Mouse (Mus musculus) CH12.LX (cell line): ENCODE results near the gene Ptprk. TPM values are rescaled to one million over a fixed set of nuclear protein-coding genes. Genes with fewer than 3 reads are reported as not detected.

Experiments
- DNase-seq: peaks from one replicate; pipeline ENCODE4 v3.0.0-alpha.2; 2013; ENCODE audit errors: extremely low read depth
- H3K27ac ChIP-seq: 2 replicates; pipeline ENCODE4 v1.5.1; 2012; ENCODE audit warnings: low read depth, mild to moderate bottlenecking, control low read depth, moderate library complexity; ENCODE audit not compliant: insufficient read depth
- H3K27me3 ChIP-seq: replicated peaks from 2 replicates; pipeline ENCODE3; 2012; ENCODE audit warnings: inconsistent platforms
- H3K36me3 ChIP-seq, 2 experiments: replicated peaks in 1 of 2; 2 replicates each; pipeline versions ENCODE3 to v1.6.1; 2012; ENCODE audit warnings: inconsistent platforms in 1 of 2, low read length in 1 of 2, mild to moderate bottlenecking in 1 of 2, mixed read lengths in 1 of 2, moderate library complexity in 1 of 2; ENCODE audit not compliant: control insufficient read depth in 1 of 2, insufficient read depth in 1 of 2
- H3K4me1 ChIP-seq, 2 experiments: 2 replicates each; pipeline ENCODE4 v1.6.1; 2012; ENCODE audit warnings: inconsistent platforms in 1 of 2, moderate library complexity in 1 of 2; ENCODE audit not compliant: insufficient read depth in 2 of 2, control insufficient read depth in 1 of 2
- H3K4me2 ChIP-seq: 2 replicates; pipeline ENCODE4 v1.6.1; 2012; ENCODE audit warnings: low read depth, mild to moderate bottlenecking, control low read depth; ENCODE audit not compliant: poor library complexity, insufficient read depth, severe bottlenecking
- H3K4me3 ChIP-seq, 3 experiments: fragments of 150-350 bp in 1 of 3; sonication (generic) in 1 of 3; replicated peaks in 1 of 3; 2 replicates each; pipeline versions ENCODE3 to v1.5.1; 2011 to 2012; ENCODE audit warnings: low read depth in 2 of 3, low read length in 2 of 3, mild to moderate bottlenecking in 2 of 3, moderate library complexity in 2 of 3, control low read depth in 1 of 3, improper control_type of control experiment in 1 of 3, inconsistent platforms in 1 of 3, mixed read lengths in 1 of 3; ENCODE audit not compliant: poor library complexity in 1 of 3
- H3K79me2 ChIP-seq: replicated peaks from 2 replicates; pipeline ENCODE4 v1.6.1; 2012; ENCODE audit warnings: mild to moderate bottlenecking, moderate library complexity; ENCODE audit not compliant: control insufficient read depth, poor library complexity, insufficient read depth, severe bottlenecking; ENCODE audit errors: extremely low read depth
- H3K9ac ChIP-seq: 2 replicates; pipeline ENCODE4 v1.6.1; 2012; ENCODE audit warnings: low read depth, mild to moderate bottlenecking, control low read depth, moderate library complexity; ENCODE audit not compliant: insufficient read depth
- H3K9me3 ChIP-seq: replicated peaks from 2 replicates; pipeline ENCODE3; 2012; ENCODE audit warnings: low read length, inconsistent platforms, mixed read lengths
- CHD2 ChIP-seq: IDR thresholded peaks from 2 replicates; pipeline ENCODE4 v1.6.1; 2011; ENCODE audit warnings: low read length, improper control_type of control experiment
- E2F4 ChIP-seq: IDR thresholded peaks from 2 replicates; pipeline ENCODE4 v1.6.1; 2011; ENCODE audit warnings: low read depth, low read length, improper control_type of control experiment; ENCODE audit not compliant: insufficient replicate concordance
- ETS1 ChIP-seq: conservative IDR thresholded peaks from 2 replicates; pipeline ENCODE4 v1.6.1; 2012; ENCODE audit warnings: low read depth, mild to moderate bottlenecking, inconsistent platforms, low read length, improper control_type of control experiment, moderate library complexity
- HCFC1 ChIP-seq: IDR thresholded peaks from 2 replicates; pipeline ENCODE4 v1.6.1; 2012; ENCODE audit warnings: low read depth, mild to moderate bottlenecking, inconsistent platforms, low read length, improper control_type of control experiment
- IRF4 ChIP-seq: IDR thresholded peaks from 2 replicates; pipeline ENCODE4 v1.6.1; 2014; ENCODE audit warnings: low read depth, mild to moderate bottlenecking, inconsistent platforms, low read length, improper control_type of control experiment
- KAT2A ChIP-seq: IDR thresholded peaks from 2 replicates; pipeline ENCODE4 v1.6.1; 2012; ENCODE audit warnings: low read length, improper control_type of control experiment, inconsistent platforms; ENCODE audit not compliant: insufficient replicate concordance
- MAFK ChIP-seq: IDR thresholded peaks from 2 replicates; pipeline ENCODE4 v1.6.1; 2011; ENCODE audit warnings: low read length, improper control_type of control experiment; ENCODE audit not compliant: insufficient replicate concordance
- MYC ChIP-seq: IDR thresholded peaks from 2 replicates; pipeline ENCODE4 v1.6.1; 2011; ENCODE audit warnings: low read depth, mild to moderate bottlenecking, improper control_type of control experiment, low read length
- NELFE ChIP-seq: IDR thresholded peaks from 2 replicates; pipeline ENCODE4 v1.6.1; 2011; ENCODE audit warnings: low read depth, low read length, improper control_type of control experiment
- NRF1 ChIP-seq: IDR thresholded peaks from 2 replicates; pipeline ENCODE4 v1.6.1; 2014; ENCODE audit warnings: low read depth, mild to moderate bottlenecking, inconsistent platforms, low read length, improper control_type of control experiment, moderate library complexity
- PAX5 ChIP-seq: IDR thresholded peaks from 2 replicates; pipeline ENCODE4 v1.6.1; 2012; ENCODE audit warnings: low read length, inconsistent platforms, mixed read lengths
- RAD21 ChIP-seq: IDR thresholded peaks from 2 replicates; pipeline ENCODE4 v1.6.1; 2011; ENCODE audit warnings: low read depth, mild to moderate bottlenecking, low read length, improper control_type of control experiment, moderate library complexity
- SIN3A ChIP-seq: IDR thresholded peaks from 2 replicates; pipeline ENCODE4 v1.6.1; 2012; ENCODE audit warnings: low read length, improper control_type of control experiment, inconsistent platforms
- TCF12 ChIP-seq: IDR thresholded peaks from 2 replicates; pipeline ENCODE4 v1.6.1; 2014; ENCODE audit warnings: low read depth, mild to moderate bottlenecking, inconsistent platforms, low read length, improper control_type of control experiment
- USF2 ChIP-seq: conservative IDR thresholded peaks from 2 replicates; pipeline ENCODE4 v1.6.1; 2011; ENCODE audit warnings: low read depth, low read length, improper control_type of control experiment
- ZKSCAN1 ChIP-seq: IDR thresholded peaks from 2 replicates; pipeline ENCODE4 v1.6.1; 2012; ENCODE audit warnings: low read depth, inconsistent platforms, low read length, improper control_type of control experiment, borderline replicate concordance
- ZMIZ1 ChIP-seq: IDR thresholded peaks from 2 replicates; pipeline ENCODE4 v1.6.1; 2012; ENCODE audit warnings: low read depth, mild to moderate bottlenecking, inconsistent platforms, low read length, improper control_type of control experiment
- dilution Hi-C: fragments of 300-500 bp; cut with MboI; formaldehyde crosslinking; loops from 2 replicates; pipeline ENCODE4 v1.14.3; 2020; ENCODE audit warnings: low sequenced_read_pairs; ENCODE audit not compliant: extremely low pct_unique_long_range_greater_than_20kb, extremely low pct_ligation_motif_present
- in situ Hi-C: fragments of 300-500 bp; cut with MboI; formaldehyde crosslinking; loops from 3 replicates; pipeline ENCODE4 v1.14.3; 2019; ENCODE audit warnings: low sequenced_read_pairs, low pct_ligation_motif_present, low pct_unique_long_range_greater_than_20kb, mixed read lengths
- polyA plus RNA-seq: library from polyadenylated mRNA; unstranded; fragments of >175 nt; gene quantifications from 2 replicates; pipeline ENCODE4 v1.2.1, GENCODE M21; 2012; ENCODE audit warnings: low read depth; ENCODE audit not compliant: insufficient read length
- total RNA-seq, 2 experiments: library from RNA; depleted of rRNA; stranded (reverse); fragments of 300-350 nt in 1 of 2; fragments of >200 nt in 1 of 2; gene quantifications; 2 replicates each; pipeline ENCODE4 v1.2.3; 2012 to 2014

Gene Ptprk
- total and polyA plus RNA-seq, 3 experiments, result not detected

DNA sequence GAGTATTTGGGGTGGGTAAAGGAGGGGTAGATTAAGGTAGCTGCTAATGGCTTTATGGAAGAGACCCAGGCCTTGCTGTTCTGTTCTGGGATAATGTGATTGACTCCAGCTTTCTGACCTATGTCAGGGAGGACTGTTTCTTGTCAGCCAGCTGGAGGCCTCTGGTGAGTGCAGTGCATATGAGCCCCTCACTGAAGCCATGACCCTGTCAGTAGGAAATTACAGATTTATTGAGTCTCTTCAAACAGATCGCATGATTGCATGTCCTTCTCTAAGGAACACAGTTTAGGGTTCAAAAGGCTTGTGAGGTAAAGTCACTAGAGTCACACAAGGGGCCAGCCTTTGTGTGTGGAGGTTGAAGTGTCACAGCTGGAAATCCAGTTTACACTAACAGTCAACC is 236.7 kb downstream of the Ptprk start:
- TF ChIP-seq MAFK (no peak), RAD21 (no peak), E2F4 (no peak), HCFC1 (no peak), ZKSCAN1 (no peak), TCF12 (no peak)
- no peaks in the 10 kb centered on the region for H3K27me3 ChIP-seq
- H3K36me3 ChIP-seq, result no peaks in the 10 kb centered on the region
- no peak overlapping the region for H3K9ac ChIP-seq
- no peak overlapping the region for H3K4me2 ChIP-seq
- dilution Hi-C loops (no loop called here), in situ Hi-C loops (no loop called here)
- H3K4me1 ChIP-seq, result no peaks in the 10 kb centered on the region
- no peaks in the 10 kb centered on the region for H3K79me2 ChIP-seq
- no peak overlapping the region for H3K4me3 ChIP-seq
- no peak overlapping the region for H3K27ac ChIP-seq
- no peak for DNase-seq
- peaks cover 9% of the 10 kb centered on the region for H3K9me3 ChIP-seq

DNA sequence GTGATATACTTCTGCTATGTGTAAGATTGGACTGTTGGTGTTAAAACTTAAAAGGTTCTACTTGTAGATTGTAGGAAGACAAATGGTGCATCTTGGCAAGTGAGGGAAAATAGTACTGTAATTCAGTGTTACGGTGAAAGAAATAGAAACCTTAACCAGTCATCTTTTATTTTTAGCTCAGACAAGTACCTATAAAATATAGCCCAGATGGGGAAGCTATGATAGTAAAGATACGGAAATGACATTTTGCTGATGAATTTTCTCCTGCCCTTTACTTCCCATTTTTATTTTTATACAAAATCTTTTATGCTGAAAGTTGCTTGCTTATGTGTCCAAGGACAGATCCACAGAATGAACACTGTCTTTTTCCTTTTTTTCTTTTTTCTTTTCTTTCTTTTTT is 248.4 kb downstream of the Ptprk start:
- in situ Hi-C loops (no loop called here), dilution Hi-C loops (no loop called here)
- H3K4me2 ChIP-seq, result no peak overlapping the region
- H3K4me1 ChIP-seq, result no peaks in the 10 kb centered on the region
- peaks cover 7% of the 10 kb centered on the region for H3K9me3 ChIP-seq
- TF ChIP-seq CHD2 (no peak), ETS1 (no peak), MYC (no peak), PAX5 (no peak), ZKSCAN1 (no peak), E2F4 (no peak), SIN3A (no peak), NRF1 (no peak), KAT2A (no peak), IRF4 (no peak), USF2 (no peak), NELFE (no peak), ZMIZ1 (no peak), RAD21 (no peak)
- H3K36me3 ChIP-seq, result no peaks in the 10 kb centered on the region
- no peak for DNase-seq
- no peak overlapping the region for H3K27ac ChIP-seq
- no peak overlapping the region for H3K4me3 ChIP-seq
- H3K27me3 ChIP-seq, result no peaks in the 10 kb centered on the region
- no peaks in the 10 kb centered on the region for H3K79me2 ChIP-seq
- H3K9ac ChIP-seq, result no peak overlapping the region
